Mouse (Mus musculus): ENCODE results near the gene Arfip2.

Arfip2 gene

GRCm38 (mm10) chr7:105614400-105614799 is 25.8 kb downstream of the Arfip2 start:
- no peak for DNase-seq (ENCODE audit: low spot score in 2 of 2)

- DNase-seq (ENCODE audit: low spot score in 2 of 2), result no peak
Measured at GRCm38 (mm10) chr7:105611767-105612166, 28.4 kb downstream of the Arfip2 start.

DNA sequence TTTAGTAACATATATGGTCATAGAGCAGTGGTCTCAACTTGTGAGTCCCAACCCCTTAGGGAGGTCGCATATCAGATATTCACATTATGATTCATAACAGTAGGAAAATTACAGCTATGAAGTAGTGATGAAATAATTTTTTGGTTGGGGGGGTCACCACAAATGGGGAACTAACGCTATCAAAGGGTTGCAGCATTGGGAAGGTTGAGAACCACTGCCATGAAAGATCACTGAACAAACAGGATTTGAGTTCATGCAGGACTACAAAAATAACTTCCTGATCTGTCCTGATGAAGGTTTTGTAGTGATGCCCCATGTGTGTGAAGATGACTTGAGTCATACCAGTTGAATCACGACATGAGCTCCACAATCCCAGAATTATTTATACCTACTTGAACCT is 31.7 kb downstream of the Arfip2 start:
- no peak for DNase-seq (ENCODE audit: low spot score in 2 of 2)

DNA sequence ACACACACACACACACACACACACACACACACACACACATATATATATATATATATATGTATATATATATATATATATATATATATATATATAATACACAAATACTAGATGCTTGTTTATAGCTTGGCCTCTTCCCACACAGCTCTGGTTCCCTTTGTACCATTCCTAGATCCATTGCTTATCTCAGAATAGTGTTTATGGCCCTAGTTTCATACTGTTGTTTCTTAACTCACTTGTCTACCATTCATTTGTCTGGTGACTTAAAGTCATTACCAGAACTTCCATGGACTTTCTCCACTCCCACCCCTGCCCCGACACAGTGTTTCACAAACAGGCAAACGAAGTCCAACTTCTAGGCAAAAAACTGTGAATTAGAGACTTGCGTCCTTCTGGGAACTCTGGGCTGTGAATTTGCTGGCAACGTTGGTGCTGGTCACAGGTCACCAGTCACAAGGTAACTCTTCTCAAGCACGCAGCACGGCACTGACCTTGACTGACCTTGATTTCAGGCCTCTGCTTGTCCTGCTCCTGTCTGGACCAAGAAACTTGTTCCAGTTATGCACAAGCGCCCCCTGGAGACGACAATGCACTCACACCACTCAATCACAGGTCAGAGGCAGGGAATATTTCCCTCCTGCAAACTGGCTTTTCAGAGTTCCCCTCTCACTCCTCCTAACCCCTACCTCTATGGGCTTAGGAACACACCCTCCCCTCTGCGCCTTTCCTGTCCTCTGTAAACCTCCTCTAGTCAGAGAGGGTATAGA is 37.2 kb downstream of the Arfip2 start:
- peak; percentile 52 to 53 for DNase-seq (ENCODE audit: low spot score in 2 of 2)

GRCm38 (mm10) chr7:105590097-105590496 is 50.1 kb downstream of the Arfip2 start:
- DNase-seq (ENCODE audit: low spot score in 2 of 2), result no peak

- no peak for DNase-seq (ENCODE audit: low spot score in 2 of 2)
Measured at GRCm38 (mm10) chr7:105588325-105588912, 51.8 kb downstream of the Arfip2 start.

Measured in frontal cortex, postnatal 25 days (tissue).